Mouse (Mus musculus) MEL (cell line): Measurements from ENCODE around the gene Dppa4.

Experiments used
- JUND ChIP-seq: IDR thresholded peaks from 2 replicates; pipeline ENCODE4 v1.6.1; 2011; ENCODE audit warnings: low read depth, mild to moderate bottlenecking, improper control_type of control experiment, low read length
- USF1 ChIP-seq: IDR thresholded peaks from 2 replicates; pipeline ENCODE4 v1.6.1; 2014; ENCODE audit warnings: low read depth, mild to moderate bottlenecking, inconsistent platforms, low read length, improper control_type of control experiment, moderate library complexity

- TF ChIP-seq JUND: no peak
- TF ChIP-seq USF1: no peak
These were observed 20.6 kb upstream of the Dppa4 start for GRCm38 (mm10) chr16:48262901-48263300.
